Mouse (Mus musculus) brain, embryonic 14.5 days (tissue): ENCODE results near the gene Atp8a1.

Experiments
- CTCF ChIP-seq: fragments of 200-500 bp; IDR thresholded peaks from 2 replicates; pipeline ENCODE4 v1.5.1; 2012; ENCODE audit warnings: inconsistent platforms, mild to moderate bottlenecking, moderate library complexity, borderline replicate concordance; ENCODE audit not compliant: insufficient read depth, insufficient read length; ENCODE audit errors: extremely low read depth
- POLR2A ChIP-seq: fragments of 200-500 bp; IDR thresholded peaks from 2 replicates; pipeline ENCODE4 v1.6.1; 2012; ENCODE audit warnings: mild to moderate bottlenecking, inconsistent platforms, borderline replicate concordance; ENCODE audit not compliant: poor library complexity, insufficient read depth, insufficient read length, severe bottlenecking; ENCODE audit errors: extremely low read depth

DNA sequence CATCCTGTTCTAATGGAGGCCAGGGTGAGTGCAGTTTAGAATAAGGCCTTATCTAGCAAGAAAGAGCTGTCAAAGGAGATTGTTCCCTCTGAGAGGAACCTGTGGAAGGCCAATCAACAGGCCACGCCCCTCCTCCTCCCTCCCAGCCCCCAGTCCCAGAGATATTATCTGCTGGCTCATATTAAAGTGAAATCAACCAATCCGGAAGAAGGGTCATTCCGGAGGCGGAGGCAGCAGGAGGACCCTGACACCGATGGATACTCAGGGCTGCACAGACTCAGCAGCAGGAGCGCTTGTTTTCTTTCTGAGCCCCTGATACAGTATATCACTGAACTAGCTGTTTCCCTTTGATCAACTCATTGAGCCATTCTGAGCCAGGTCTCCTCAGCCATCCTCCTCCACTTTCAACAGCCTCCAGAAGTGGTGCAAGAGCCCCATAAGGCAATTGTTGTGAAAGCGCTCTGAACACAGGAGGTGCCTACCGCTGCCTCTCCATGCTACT lies 2.0 kb downstream of the Atp8a1 start:
- no peak for TF ChIP-seq CTCF
- no peak for TF ChIP-seq POLR2A
